Mouse (Mus musculus) olfactory bulb, adult 2 months (tissue): ENCODE results near the gene Nkd1.

Experiments
- CTCF ChIP-seq: fragments of 200-500 bp; IDR thresholded peaks from 2 replicates; pipeline ENCODE4 v1.5.1; 2012; ENCODE audit warnings: low read depth, mild to moderate bottlenecking, low read length, moderate library complexity; ENCODE audit not compliant: insufficient read depth
- POLR2A ChIP-seq: fragments of 200-500 bp; IDR thresholded peaks from 2 replicates; pipeline ENCODE4 v1.6.1; 2012; ENCODE audit warnings: mild to moderate bottlenecking, low read depth, low read length, moderate library complexity; ENCODE audit not compliant: insufficient read depth

DNA sequence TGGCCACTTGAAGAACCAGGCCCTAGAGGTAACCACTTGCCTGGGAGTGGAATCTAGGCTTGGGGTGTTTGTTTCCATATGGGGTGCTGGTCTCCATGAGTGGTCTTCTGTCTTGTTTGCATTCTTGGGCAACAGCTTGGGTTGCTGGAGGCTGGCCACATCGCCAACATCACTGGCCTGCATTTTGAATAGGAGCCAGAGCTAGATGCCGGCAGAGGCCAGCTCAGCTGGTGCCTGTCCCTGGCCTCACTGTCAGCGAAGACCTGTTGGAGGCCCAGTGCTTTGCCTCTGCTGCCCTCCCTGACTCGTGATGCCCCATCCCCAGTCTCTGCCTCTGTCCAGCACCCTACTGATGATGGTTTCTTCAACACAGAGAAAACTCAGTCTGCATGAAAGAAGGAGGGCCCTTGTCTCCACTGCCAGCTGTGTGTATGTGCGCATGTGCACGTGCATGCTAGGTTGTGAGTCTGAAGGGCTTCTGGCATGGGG, 38.9 kb downstream of the Nkd1 start:
- no peak for TF ChIP-seq CTCF
- TF ChIP-seq POLR2A, result no peak
